Mouse (Mus musculus) adrenal gland, postnatal 4 days (tissue): ENCODE data around the gene Nsmce1. TPM values are rescaled to one million over a fixed set of nuclear protein-coding genes. Genes with fewer than 3 reads are reported as not detected.

ENCODE experiments used
- DNase-seq, 2 experiments: peaks; one replicate each; pipeline ENCODE4 v3.0.0; 2021 to 2022; ENCODE audit warnings: low spot score in 2 of 2, mixed read lengths in 2 of 2
- total RNA-seq, 2 experiments: library from RNA; stranded (reverse); gene quantifications; 2 replicates each; pipeline ENCODE4 v1.2.3; 2021

Nsmce1 gene
- total RNA-seq, 2 experiments from 2014 or later = 59.7 to 60.0 TPM

DNA sequence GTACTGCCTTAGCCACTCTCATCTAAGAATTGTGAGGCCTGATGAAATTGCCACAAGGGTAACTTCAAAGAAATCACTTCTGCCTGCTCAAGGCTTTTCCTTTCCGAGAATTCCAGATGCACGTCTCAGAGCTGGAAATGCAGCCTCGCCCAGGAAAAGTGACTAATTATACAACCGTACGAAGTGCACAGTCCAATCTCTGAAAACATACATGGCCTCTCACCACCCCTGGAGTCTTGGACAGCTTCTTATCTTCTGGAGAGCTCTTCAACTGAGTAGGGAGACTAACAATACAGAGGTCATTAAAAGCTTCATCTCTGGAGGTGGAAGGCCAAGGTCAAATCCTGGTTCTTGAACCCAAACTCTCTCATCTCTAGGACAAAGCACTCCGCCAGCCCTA, 1.2 kb upstream of the Nsmce1 start:
- DNase-seq = no peak

DNA sequence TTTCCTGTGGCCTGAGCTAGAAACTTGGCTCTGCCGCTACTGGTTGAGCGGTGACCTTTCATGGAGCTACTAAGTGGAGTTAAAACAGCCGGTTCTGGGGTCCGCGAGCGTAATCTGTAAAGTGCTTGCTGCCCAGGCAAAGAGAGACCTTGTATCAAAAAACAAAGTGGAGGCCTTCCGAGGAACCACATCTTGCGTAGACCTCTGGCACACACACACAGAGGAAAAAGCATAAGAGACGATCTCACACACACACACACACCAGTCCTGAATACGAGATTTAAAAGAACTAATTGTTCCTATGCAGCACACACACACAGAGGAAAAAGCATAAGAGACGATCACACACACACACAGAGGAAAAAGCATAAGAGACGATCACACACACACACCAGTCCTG, 364 bp upstream of the Nsmce1 start:
- DNase-seq = no peak

DNA sequence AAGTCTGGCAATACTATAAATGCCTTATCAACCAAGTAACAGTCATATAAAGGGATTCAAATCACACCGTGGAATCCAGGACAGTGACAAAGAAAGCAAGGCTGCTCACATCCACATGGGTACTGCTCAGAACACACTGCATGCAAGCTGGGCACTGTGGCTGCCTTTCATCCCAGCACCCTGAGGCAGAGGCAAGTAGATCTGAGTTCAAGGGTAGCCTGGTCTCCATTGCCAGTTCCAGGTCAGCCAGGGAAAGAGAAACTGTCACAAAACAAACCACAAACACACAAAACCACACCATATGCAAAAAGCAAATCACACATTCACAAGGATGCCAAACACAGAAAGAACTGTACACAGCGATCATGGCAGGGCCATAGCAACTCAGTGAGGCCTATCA, 1.8 kb downstream of the Nsmce1 start:
- no peak for DNase-seq

DNA sequence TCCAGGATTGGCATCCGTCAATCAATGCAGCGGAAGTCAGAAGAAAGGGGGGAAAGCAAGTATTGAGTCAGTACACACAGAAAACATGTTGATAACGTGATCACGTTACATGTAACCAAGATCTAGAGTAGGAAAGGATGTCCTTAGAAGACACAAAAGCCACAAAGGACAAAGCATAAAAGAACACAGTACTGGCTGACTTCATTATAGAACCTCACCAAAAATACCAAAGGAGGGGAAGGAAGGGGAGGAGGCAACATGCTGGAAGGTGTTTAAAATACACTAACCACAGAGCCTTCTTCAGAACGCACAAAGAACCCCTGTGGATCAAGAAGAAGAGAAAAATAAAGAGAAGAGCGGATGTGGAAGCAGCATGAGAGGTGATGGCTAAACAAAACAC, 2.7 kb downstream of the Nsmce1 start:
- no peak for DNase-seq

DNA sequence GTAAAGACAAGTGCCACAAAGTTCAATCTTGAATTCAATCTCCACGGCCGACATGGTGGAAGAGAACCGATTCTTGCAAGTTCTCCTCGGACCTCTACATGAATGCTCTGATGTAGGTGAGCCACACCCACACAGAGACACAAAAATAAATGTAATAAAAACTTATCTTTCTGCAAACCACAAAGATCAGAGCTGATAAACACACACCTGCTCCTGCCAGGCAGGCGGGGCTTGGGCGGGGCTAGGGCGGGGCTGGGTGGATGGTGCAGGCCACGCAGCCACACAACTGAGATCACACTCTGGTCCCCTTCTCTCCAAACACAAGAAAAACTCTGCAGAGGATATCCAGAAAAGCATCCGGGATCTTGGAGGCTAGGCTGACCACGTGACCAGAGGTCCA, 4.3 kb downstream of the Nsmce1 start:
- no peak for DNase-seq

DNA sequence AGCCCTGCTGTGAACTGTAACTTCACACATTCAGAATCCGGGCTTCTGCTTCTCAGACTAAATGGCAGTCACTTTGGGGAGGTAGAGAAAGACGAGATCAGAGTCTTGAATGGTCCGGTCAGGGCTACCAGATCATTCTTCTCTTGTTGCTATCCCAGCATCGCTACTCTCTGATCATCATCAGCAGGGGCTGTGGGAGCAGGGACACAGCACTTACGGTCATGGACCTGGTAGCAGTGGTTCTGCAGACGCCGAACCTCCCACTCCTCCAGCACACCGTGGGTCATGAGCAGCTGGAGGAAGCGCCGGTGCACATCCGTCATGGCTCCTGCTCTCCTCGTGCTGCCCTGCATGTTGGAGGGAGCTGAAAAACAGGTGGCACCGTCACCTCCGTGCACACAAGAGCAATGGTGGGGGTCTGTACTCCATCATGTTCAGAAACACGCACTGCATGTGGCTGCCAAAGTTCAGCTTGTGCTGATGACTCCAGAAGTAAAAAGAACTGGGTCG, 5.2 kb downstream of the Nsmce1 start:
- no peak for DNase-seq

DNA sequence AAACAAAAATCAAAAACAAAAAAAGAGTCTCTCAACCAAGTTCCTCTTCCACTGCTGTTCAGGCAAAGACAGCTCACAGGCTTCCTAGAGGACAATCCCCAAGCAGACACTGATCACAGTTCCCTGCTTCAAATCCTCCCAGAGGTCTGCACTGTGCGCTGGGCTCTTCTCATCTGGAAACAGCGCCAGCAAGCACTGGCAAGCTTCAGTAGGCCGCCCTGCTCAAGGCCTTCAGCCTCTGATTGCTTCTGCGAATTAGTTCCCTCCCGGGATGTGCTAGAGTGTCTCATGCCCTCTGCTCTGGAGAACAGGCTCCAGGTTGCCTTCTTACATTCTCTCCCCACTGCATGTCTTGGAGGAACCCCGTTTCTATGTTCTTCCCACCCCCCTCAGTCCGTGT, 6.6 kb downstream of the Nsmce1 start:
- DNase-seq = no peak

DNA sequence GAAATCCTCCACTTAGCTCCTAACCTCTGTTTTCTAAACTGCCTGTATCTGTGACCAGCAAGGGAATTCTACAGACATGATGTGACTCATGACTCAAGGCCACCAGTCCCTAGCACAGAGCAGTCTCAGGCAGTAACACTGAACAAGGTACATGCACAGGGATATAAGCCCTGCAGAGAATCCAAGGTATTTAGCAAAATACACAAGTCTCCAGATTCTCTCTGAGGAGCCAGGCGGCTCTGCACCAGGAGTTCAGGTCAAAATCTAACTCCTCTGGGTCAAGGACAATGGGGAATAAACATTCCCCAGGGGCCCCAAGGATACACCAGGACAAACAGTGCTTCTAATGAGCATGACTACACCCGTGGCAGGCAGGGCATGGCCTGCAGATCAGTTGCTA, 8.5 kb downstream of the Nsmce1 start:
- DNase-seq = no peak

DNA sequence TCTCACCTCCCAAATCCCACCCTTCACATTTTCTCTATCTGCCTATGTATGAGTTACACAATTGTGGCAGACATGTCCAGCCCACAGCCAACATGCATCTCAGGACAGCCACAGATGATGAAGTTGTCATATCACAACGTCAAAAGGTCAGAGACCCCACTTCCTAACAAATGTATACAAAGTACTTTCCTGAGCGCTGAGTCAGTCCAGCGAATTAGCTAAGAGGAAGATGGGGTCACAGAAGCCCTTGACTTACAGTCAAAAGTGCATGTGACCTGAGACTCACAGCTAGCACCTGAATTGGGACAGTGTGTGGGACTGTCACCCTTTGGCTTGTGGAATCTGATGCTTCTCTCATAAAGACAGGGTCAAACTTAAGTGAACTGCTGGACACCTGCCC, 9.1 kb downstream of the Nsmce1 start:
- no peak for DNase-seq

DNA sequence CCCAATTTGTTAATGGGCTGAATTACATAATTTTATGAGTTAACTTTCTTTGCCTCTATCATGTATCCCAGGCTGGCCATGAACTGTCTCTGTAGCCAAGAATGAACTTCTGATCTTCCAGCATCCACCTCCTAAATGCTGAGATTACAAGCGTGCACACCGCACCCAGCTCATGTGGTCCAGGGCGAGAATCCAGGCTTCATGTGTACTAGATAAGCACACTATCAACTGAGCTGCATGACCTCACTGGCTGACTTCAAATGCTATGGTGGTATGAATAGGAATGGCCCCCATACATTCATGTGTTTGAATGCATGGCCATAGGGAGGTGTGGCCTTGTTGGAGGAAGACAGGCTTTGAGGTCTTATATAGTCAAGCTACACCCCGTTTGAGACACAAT, 10.9 kb downstream of the Nsmce1 start:
- DNase-seq = no peak

DNA sequence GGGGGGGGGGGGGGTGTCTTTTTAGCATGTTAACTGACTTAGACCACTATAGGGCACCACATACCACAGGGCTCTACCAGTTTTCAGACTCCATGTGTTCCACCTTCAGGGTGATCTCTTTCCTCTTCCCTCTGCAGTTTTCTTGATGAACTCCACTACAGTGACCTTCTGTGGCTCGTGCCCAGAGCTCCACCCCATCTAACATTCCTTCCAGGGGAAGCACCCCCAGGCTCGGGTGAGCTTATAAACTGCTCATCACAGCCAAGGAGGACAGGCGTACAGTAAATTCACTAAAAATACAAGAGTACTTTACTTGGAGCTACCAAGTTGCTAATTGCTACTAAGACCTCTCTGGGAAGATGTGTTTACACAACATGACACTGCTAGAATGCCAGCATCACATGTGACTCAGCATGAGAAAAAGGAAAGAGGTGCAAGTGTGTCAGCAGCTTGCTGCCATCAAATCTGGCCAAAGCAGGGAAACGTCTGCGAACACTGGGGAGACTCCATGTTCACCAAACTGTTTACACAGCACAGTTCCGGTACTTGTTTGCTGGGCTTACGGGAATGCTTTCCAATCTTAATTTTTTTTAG, 12.9 kb downstream of the Nsmce1 start:
- no peak for DNase-seq

DNA sequence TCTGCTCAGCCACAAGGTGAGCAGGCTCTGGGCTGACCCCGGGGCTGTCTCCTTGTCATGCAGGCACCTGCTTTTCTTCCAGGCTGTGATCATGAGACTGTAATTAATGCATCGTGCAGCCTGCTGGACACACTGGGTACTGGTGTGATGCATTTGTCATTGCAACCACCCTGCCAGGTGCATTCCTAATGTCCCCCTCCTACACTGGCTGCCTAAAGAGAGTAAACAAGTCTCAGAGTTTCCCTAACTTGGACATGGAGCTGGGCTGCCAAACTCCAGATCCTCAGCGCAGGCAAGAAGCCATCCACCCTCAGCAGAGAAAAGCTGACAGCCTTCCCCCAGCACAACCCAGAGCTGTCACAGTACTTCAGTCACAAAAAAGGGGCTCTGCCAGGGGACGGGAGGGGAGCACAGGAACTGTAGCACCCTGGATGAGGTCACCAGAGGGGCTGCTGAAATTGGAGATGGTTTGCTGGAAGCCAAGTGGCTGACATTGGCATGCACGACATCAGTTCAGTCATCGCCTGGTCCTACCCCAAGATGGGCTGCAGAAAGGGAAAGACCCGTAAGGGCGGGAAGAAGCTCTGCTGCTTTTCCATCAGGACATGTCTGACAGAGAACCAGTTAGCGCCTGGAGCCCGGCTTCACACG, 15.7 kb downstream of the Nsmce1 start:
- no peak for DNase-seq

DNA sequence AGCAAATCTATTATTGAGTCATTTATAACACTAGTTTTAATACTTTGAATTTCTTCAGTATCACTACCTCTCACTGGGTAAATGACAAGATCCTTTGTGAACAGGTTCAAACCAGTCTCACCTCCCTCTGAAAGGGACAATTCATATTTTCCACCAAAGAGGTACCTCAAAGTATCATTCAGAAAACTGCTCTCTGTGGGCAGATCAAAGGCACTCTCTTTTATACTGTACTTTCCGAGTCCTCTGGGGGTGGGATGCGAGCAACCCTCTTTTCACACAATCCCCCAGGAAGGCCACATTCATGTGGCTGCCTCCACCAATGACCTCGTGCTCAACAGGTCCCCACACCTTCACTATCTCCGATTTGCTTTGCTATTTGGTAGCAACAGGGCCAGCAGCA, 16.9 kb downstream of the Nsmce1 start:
- DNase-seq = no peak

DNA sequence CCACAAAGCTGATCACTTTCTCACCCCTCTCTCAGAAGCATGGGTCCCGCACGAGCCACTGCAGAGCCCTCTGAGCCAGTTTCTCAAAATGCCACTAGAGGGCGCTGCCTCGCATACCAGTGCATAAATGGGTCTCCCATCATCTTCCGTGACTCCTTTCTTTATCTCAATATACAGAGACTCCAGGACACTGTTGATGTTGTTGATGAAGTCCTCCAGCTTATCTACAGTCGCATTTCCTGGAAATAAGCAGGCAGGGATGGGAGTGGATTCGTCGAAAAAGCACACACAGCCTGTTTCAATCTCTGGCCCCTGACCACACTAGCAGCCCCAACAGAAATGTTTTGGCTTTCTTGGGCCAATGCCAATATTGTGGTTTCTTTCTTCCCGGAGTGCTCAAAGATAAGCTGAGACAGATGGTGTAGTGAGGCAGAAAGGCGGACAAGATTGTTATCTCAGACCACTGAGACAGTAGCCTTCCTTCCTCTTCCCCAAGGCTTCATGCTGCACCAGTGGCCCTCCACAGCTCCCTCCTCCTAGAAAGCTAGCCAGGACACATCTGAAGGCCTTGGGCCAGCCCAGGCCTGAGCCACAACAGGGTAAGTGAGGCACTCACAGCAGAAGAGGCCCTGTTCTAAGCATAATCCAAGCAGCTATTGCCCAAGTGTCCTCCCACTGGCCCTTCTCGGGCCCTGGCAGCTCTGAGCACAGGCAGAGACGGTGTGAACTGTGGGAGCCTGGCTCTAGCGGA, 19.2 kb downstream of the Nsmce1 start:
- peak; percentile 35 to 58 for DNase-seq

DNA sequence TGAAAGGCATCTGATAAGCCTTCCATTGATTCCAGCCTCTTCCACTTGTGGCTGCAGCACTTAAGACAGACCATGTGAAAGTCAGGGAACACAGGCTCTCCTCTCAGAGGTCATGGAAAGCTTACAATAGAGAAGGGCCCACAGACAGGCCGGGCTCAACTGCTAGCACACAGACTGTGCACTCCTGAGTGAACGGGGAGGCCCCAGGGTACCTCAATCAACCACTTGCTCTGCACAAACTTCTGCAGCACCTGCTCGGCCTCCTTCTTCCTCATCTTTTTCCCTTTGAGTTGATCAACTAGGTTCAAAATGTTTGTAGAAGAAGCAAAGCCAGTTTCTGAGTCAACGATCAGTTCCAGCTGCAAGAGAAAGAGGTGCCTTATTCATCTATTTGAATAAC, 20.5 kb downstream of the Nsmce1 start:
- no peak for DNase-seq

DNA sequence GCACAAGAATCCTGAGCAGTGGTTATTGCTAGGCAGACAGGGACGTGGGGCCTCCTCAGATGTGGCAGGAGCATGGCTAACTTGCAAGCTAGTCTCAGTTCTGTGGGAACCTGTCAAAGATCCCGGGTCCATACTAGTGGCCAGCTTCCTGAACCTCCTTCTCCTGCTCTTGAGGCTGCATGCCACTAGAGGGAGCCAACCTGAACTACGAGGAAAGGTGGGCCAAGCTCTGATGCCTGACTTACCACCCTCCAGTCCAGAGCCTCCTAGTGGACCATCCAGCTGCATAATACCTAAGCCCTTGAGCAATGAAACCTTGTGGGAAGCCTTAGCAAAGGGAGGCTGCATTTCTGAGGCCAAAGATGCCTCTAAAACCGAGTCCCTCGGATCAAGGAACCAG, 21.5 kb downstream of the Nsmce1 start:
- peak in 1 of 2 experiments; percentile 51 for DNase-seq

DNA sequence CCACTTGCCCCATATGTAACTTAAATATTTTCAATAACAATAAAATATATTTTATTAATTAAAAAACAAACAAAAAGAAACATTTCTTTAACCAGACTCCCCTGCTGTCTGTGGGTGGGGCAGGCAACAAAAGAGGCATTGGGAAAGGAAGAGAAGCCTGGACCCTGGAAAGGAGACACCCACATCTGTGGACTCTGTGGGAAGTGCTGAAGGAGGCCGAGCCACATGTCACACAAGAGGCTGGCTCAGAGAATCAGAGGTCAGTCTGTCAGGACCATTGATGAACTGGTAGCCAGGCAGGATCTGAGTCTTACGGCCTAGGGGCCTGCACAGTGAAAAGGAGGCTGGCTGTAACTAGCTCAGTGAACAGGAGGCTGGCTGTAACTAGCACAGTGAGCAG, 29.2 kb downstream of the Nsmce1 start:
- DNase-seq = no peak

DNA sequence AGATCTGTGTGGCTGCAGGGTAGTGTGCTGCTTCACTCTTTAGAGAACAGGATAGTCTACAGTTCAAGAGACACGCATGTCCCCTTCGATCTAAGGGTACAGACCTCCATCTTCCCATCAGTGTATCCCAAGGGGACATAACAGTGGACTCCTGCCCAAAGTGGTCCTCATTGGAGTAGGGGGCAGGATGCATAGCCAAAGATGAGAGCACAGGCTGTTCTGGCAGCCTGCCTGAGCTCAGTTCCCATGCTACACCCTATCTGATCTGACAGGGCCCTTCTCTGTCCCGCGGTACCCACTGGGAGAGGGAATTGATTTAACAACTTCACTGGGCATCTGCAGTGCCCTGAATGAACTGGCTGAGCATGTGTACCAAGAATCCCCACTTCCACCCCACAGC, 37.7 kb downstream of the Nsmce1 start:
- DNase-seq = no peak

DNA sequence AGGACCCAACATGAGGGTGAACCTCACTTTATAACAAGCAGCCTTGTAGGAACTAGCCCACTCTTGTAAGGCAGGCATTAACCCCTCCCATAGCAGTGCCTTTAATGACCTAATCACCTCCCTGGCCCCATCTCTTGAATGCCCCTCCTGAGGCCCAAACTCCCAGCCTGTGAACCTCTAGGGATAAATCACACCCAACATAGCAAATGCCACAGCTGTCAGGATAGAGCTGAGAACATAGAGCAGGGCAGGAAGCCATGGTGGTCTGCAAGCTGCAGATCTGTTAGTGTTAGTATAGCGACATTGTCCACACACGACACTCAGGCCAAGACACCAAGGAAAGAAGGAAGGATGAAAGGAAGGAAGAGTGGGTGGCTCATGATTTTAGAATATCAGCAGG, 40.3 kb downstream of the Nsmce1 start:
- no peak for DNase-seq

DNA sequence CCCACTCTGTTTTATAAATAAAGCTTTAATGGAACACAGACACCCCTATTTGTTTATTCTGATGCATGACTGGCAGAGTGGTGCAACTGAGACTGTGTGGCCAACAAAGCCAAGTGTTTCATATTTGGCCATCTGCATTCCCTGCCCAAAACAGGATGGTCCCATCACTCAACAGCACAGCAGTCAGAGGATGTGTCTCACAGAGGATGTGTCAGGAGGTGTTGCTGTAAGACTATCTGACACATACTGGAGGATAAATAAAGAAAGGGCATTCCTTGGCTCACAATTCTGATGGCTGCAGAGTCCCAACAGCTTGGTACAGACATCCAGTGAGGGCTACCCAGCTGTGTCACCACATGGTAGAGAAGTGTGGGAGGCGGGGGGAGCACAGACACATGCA, 40.7 kb downstream of the Nsmce1 start:
- DNase-seq = no peak

DNA sequence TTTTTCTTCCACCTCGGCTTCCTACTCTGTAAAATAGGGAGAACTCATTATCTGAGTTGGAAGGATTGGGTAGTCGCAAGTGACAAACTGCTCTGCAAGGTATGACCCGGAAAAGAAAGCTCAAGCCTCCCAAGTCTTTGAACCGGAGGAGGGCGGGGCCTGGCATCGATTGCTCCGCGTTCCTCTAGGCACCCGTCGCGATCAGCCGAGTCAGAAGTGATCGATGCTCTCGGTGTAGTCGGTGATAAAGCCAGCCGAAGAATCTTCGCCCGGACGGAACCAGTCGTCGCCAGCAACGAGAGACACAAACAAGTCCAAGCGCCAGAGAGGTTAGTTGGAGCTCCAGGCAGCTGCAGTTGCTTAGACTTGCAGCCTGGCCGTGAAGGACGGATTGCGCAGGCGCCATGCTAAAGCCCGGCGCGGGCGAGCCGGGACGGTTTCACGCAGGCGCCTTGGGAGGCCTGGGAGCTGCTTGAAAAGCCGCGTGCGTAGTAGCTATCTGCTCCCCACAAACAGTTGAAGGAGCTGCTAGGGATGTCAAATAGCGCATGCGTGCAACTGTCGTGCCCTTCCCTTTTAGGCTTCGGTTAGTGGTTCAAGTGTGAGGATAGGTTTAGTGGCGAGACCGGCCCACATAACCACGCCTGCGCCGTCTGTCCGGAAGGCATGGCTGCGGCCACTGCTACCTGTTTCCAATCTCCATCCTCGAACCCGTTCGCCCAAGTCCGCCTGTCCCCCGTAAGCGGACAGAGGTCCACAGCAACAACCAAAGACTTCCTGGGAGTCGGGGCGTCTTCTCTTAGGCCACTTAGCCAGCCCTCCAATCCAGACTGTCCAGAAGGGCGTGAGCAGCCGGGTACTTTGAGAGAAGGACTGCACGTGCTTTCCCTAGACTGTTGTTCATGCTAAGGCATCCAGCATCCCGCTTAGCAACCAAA, 46.7 kb downstream of the Nsmce1 start, which contains the start of gene Kdm8:
TSS of gene Kdm8 (plus strand) at position 213 of the 938 bp plus-strand sequence.
- DNase-seq = peak; percentile 65 to 83
